Mouse (Mus musculus): ENCODE results near the gene Wdtc1. TPM values are rescaled to one million over a fixed set of nuclear protein-coding genes. Genes with fewer than 3 reads are reported as not detected.

Gene Wdtc1
- polyA plus RNA-seq, 1 experiment from 2014 or later = 19.3 TPM

GRCm38 (mm10) chr4:133391185-133392040, 38.1 kb upstream of the Wdtc1 start:
- no peak overlapping the region for H3K27ac ChIP-seq (ENCODE audit: low read length)
- H3K4me2 ChIP-seq (ENCODE audit: low read length) = no peak overlapping the region
- no peaks in the 10 kb centered on the region for H3K27me3 ChIP-seq (replicated peaks; ENCODE audit: control insufficient read depth, insufficient read depth, low read length)
- no peaks in the 10 kb centered on the region for H3K9me3 ChIP-seq (ENCODE audit: control insufficient read depth, low read length)
- 77% methylated on average over 18 of the region's 18 CpGs for WGBS
- H3K4me3 ChIP-seq (replicated peaks; ENCODE audit: low read length) = no peak overlapping the region
- ATAC-seq = no peak
- H3K4me1 ChIP-seq (replicated peaks; ENCODE audit: control insufficient read depth, insufficient read depth, low read length) = peaks cover 25% of the 10 kb centered on the region
- no peaks in the 10 kb centered on the region for H3K36me3 ChIP-seq (ENCODE audit: control insufficient read depth, insufficient read depth)
- no peak overlapping the region for H3K9ac ChIP-seq (replicated peaks; ENCODE audit: low read depth, low read length)

GRCm38 (mm10) chr4:133390585-133390984, 37.3 kb upstream of the Wdtc1 start:
- 94% methylated on average over 6 of the region's 6 CpGs for WGBS
- Histone ChIP-seq H3K4me3 (replicated peaks; ENCODE audit: low read length) (no peak overlapping the region), H3K4me1 (replicated peaks; ENCODE audit: control insufficient read depth, insufficient read depth, low read length) (peaks cover 19% of the 10 kb centered on the region), H3K27me3 (replicated peaks; ENCODE audit: control insufficient read depth, insufficient read depth, low read length) (no peaks in the 10 kb centered on the region), H3K27ac (ENCODE audit: low read length) (no peak overlapping the region), H3K36me3 (ENCODE audit: control insufficient read depth, insufficient read depth) (no peaks in the 10 kb centered on the region), H3K4me2 (ENCODE audit: low read length) (no peak overlapping the region), H3K9me3 (ENCODE audit: control insufficient read depth, low read length) (no peaks in the 10 kb centered on the region), H3K9ac (replicated peaks; ENCODE audit: low read depth, low read length) (no peak overlapping the region)
- no peak for ATAC-seq

DNA sequence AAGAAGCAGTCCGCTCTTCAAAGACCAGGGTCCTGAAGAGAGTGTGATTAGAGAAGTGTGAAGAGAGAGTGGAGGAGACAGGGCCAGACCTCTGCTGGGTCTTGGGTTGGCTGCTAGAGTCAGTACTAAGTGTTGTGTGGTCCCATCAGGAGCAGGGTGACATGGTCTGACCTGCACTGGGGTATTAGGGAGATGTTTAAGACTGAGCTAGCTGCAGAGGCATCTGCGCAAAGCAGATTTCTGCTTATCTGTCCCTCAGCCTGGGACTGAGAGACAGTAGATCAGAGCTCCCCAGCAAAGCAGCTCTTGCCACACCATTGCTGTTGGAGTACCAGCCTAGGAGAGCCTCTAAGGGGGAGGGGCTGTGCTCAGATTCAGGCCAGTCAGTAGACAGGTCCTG, 36.8 kb upstream of the Wdtc1 start:
- Histone ChIP-seq H3K4me3 (replicated peaks; ENCODE audit: low read length) (no peak overlapping the region), H3K4me2 (ENCODE audit: low read length) (no peak overlapping the region), H3K9ac (replicated peaks; ENCODE audit: low read depth, low read length) (no peak overlapping the region), H3K27ac (ENCODE audit: low read length) (no peak overlapping the region), H3K36me3 (ENCODE audit: control insufficient read depth, insufficient read depth) (no peaks in the 10 kb centered on the region), H3K4me1 (replicated peaks; ENCODE audit: control insufficient read depth, insufficient read depth, low read length) (peaks cover 16% of the 10 kb centered on the region), H3K27me3 (replicated peaks; ENCODE audit: control insufficient read depth, insufficient read depth, low read length) (no peaks in the 10 kb centered on the region), H3K9me3 (ENCODE audit: control insufficient read depth, low read length) (no peaks in the 10 kb centered on the region)
- ATAC-seq = no peak
- WGBS = 92% methylated on average over 2 of the region's 2 CpGs

DNA sequence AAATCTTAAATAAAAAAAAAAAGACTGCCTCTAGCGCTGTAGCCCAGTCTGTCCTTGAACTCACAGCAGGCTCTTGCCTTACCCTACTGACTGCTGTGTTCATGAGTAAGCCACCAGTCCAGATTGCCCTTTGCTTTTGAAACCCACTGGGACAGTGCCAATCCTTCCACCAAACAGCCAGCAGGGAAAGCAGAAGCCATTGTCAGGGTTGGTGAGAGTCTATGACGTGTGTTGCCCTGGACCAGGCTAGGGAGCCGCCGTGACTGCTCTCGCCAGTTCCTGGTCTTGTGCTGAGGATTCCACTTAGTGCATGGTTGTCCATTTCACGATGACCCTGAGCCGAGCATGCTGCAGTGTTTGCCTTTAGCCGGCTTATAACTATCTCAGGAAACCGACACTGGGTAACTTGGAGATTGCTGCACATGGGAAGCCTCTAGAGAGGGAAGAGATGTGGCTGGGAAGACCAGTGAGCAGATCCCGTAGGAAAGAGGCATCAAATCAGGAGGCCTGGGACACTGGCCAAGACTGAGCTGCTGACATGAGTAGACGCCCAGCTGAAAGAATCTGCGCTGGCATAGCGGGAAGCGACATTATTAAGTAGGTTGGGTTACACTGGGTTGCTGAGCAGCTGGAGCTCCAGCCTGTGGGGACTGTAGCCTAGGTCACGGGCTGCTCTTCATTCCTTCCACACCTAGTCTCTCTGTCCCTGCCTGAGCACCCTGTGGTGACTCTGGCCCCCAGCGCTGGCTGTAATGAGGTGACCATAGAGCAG, 35.7 kb upstream of the Wdtc1 start:
- Histone ChIP-seq H3K27me3 (replicated peaks; ENCODE audit: control insufficient read depth, insufficient read depth, low read length) (no peaks in the 10 kb centered on the region), H3K9ac (replicated peaks; ENCODE audit: low read depth, low read length) (no peak overlapping the region), H3K36me3 (ENCODE audit: control insufficient read depth, insufficient read depth) (no peaks in the 10 kb centered on the region), H3K27ac (ENCODE audit: low read length) (peak overlapping the region; percentile 23; the same call in 1 of the 2 replicates), H3K9me3 (ENCODE audit: control insufficient read depth, low read length) (no peaks in the 10 kb centered on the region), H3K4me3 (replicated peaks; ENCODE audit: low read length) (no peak overlapping the region), H3K4me1 (replicated peaks; ENCODE audit: control insufficient read depth, insufficient read depth, low read length) (peaks cover 12% of the 10 kb centered on the region; the same call in 1 of the 2 replicates), H3K4me2 (ENCODE audit: low read length) (no peak overlapping the region)
- no peak for ATAC-seq
- 78% methylated on average over 16 of the region's 16 CpGs for WGBS

DNA sequence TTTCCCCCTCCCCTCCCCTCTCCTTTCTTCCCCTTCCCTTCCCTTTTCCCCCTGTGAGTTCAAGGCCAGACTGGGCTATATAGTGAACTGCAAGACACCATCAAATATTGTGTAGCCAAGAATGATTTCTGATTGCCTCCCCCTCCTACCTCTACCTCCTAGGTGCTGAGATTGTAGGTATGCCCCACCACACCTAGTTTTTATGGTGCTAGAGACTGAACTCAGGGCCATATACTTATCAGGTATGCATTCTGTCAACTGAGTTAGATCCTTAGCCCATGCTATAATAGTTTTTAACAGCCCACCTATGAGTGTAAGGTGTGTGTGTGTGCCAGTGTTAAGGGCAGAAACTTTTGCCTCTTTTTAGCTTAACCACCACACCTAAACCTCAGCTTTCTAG, 33.8 kb upstream of the Wdtc1 start:
- Histone ChIP-seq H3K4me1 (replicated peaks; ENCODE audit: control insufficient read depth, insufficient read depth, low read length) (peaks cover 12% of the 10 kb centered on the region; the same call in 1 of the 2 replicates), H3K9me3 (ENCODE audit: control insufficient read depth, low read length) (no peaks in the 10 kb centered on the region), H3K27me3 (replicated peaks; ENCODE audit: control insufficient read depth, insufficient read depth, low read length) (no peaks in the 10 kb centered on the region), H3K4me3 (replicated peaks; ENCODE audit: low read length) (no peak overlapping the region), H3K4me2 (ENCODE audit: low read length) (no peak overlapping the region), H3K9ac (replicated peaks; ENCODE audit: low read depth, low read length) (no peak overlapping the region), H3K27ac (ENCODE audit: low read length) (no peak overlapping the region), H3K36me3 (ENCODE audit: control insufficient read depth, insufficient read depth) (no peaks in the 10 kb centered on the region)
- ATAC-seq = no peak

DNA sequence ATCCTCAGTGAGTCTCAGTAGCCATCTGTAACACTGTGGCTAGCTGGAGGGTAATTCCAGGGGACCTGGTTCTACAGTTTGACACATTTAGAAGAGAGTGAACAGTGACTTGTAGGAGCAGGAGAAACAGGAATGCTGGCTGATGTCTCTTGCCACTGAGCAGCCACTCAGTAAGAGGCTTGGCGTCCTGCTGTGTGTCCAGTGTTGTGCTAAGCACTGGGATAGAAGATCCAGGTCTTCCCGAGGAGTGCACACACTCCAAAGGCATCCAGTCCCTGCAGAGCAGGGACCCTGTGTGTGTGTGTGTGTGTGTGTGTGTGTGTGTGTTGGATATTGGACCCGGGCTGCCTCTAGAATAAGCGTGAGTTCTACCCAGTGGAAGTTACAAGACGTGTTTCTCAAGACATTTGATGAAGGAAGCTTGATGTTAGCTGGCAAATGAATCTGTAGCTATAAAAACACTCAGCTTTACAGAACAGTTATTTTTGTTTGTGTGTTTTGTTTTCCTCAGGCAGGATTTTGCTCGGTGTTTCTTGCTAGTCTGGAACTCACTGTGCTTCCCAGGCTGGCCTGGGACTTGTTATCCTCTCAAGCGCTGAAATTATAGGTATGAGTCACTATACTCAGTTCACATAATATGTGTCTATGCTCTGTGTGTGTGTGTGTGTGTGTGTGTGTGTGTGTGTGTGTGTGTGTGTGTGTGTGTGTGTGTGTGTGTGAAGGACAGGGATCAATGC, 32.9 kb upstream of the Wdtc1 start:
- 67% methylated on average over 7 of the region's 7 CpGs for WGBS
- H3K27me3 ChIP-seq (replicated peaks; ENCODE audit: control insufficient read depth, insufficient read depth, low read length) = no peaks in the 10 kb centered on the region
- H3K4me1 ChIP-seq (replicated peaks; ENCODE audit: control insufficient read depth, insufficient read depth, low read length) = peaks cover 7% of the 10 kb centered on the region; the same call in 1 of the 2 replicates
- no peak overlapping the region for H3K4me3 ChIP-seq (replicated peaks; ENCODE audit: low read length)
- no peak overlapping the region for H3K27ac ChIP-seq (ENCODE audit: low read length)
- no peaks in the 10 kb centered on the region for H3K36me3 ChIP-seq (ENCODE audit: control insufficient read depth, insufficient read depth)
- H3K9me3 ChIP-seq (ENCODE audit: control insufficient read depth, low read length) = no peaks in the 10 kb centered on the region
- no peak overlapping the region for H3K9ac ChIP-seq (replicated peaks; ENCODE audit: low read depth, low read length)
- ATAC-seq = no peak
- no peak overlapping the region for H3K4me2 ChIP-seq (ENCODE audit: low read length)

GRCm38 (mm10) chr4:133381141-133381540, 27.9 kb upstream of the Wdtc1 start:
- ATAC-seq = no peak

DNA sequence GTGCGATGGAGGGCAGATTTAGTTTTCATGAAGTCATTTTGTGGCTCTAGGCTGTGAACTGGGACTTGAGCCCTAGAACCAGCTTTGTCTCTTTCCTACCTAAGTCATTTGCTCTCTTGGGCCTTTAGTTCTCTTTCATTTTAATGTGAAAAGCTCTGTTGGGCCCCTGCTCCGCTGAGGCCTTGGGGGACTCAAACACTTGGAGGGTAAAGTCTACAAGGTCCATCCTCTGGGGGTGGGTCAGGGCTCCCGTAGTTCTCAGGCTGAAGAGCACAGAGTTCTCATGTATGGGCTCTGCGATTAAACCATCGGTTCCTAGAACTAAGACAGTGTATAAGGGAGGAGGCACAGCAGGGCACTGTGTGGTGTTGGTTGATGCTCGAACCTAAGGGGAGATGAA, 27.3 kb upstream of the Wdtc1 start:
- no peaks in the 10 kb centered on the region for H3K27me3 ChIP-seq (replicated peaks; ENCODE audit: control insufficient read depth, insufficient read depth, low read length)
- H3K4me1 ChIP-seq (replicated peaks; ENCODE audit: control insufficient read depth, insufficient read depth, low read length) = peaks cover 13% of the 10 kb centered on the region
- no peak overlapping the region for H3K9ac ChIP-seq (replicated peaks; ENCODE audit: low read depth, low read length)
- H3K4me3 ChIP-seq (replicated peaks; ENCODE audit: low read length) = no peak overlapping the region
- no peaks in the 10 kb centered on the region for H3K36me3 ChIP-seq (ENCODE audit: control insufficient read depth, insufficient read depth)
- ATAC-seq = no peak
- 61% methylated on average over 6 of the region's 6 CpGs for WGBS
- H3K4me2 ChIP-seq (ENCODE audit: low read length) = no peak overlapping the region
- no peaks in the 10 kb centered on the region for H3K9me3 ChIP-seq (ENCODE audit: control insufficient read depth, low read length)
- H3K27ac ChIP-seq (ENCODE audit: low read length) = no peak overlapping the region

More at GRCm38 (mm10) chr4:133381141-133381540, 27.9 kb upstream of the Wdtc1 start:
- no peak overlapping the region for H3K9ac ChIP-seq (replicated peaks; ENCODE audit: low read depth, low read length)
- no peak overlapping the region for H3K4me3 ChIP-seq (replicated peaks; ENCODE audit: low read length)
- no peaks in the 10 kb centered on the region for H3K9me3 ChIP-seq (ENCODE audit: control insufficient read depth, low read length)
- no peak overlapping the region for H3K27ac ChIP-seq (ENCODE audit: low read length)
- H3K4me1 ChIP-seq (replicated peaks; ENCODE audit: control insufficient read depth, insufficient read depth, low read length) = peaks cover 13% of the 10 kb centered on the region
- no peaks in the 10 kb centered on the region for H3K27me3 ChIP-seq (replicated peaks; ENCODE audit: control insufficient read depth, insufficient read depth, low read length)
- H3K4me2 ChIP-seq (ENCODE audit: low read length) = no peak overlapping the region
- 80% methylated on average over 8 of the region's 8 CpGs for WGBS
- H3K36me3 ChIP-seq (ENCODE audit: control insufficient read depth, insufficient read depth) = no peaks in the 10 kb centered on the region

DNA sequence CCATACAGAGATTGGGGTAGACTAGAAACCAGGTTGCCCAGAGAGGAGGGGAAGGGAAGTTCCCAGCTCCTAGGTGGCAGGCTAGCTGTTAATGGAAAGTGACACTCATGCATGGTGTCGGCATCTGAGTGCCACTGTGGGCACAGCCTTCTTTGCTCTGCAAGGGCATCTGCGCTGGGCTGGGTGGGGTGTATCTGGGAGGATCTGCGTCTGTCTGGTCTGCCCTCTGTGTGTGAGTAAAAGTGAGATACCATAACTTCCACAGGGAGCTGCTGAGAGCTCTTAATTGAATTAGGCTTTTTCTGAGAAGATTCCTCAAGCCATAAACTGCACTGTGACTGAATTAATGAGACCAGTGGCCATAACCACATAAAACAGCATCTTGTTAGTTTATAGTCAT, 26.6 kb upstream of the Wdtc1 start:
- peaks cover 13% of the 10 kb centered on the region for H3K4me1 ChIP-seq (replicated peaks; ENCODE audit: control insufficient read depth, insufficient read depth, low read length)

More for the DNA sequence above, 26.6 kb upstream of the Wdtc1 start:
- Histone ChIP-seq H3K9ac (replicated peaks; ENCODE audit: low read depth, low read length) (no peak overlapping the region), H3K27ac (ENCODE audit: low read length) (no peak overlapping the region), H3K9me3 (ENCODE audit: control insufficient read depth, low read length) (no peaks in the 10 kb centered on the region), H3K4me2 (ENCODE audit: low read length) (no peak overlapping the region), H3K4me3 (replicated peaks; ENCODE audit: low read length) (no peak overlapping the region), H3K27me3 (replicated peaks; ENCODE audit: control insufficient read depth, insufficient read depth, low read length) (no peaks in the 10 kb centered on the region), H3K36me3 (ENCODE audit: control insufficient read depth, insufficient read depth) (no peaks in the 10 kb centered on the region)
- 71% methylated on average over 3 of the region's 3 CpGs for WGBS
- no peak for ATAC-seq
